Mouse (Mus musculus): Measurements from ENCODE around the gene Cyp2f2.

Cyp2f2 gene

GRCm38 (mm10) chr7:27119676-27120075, at the start of gene Cyp2f2:
Cyp2f2 (plus strand) TSS chr7:27119909.
- no peak for DNase-seq

- DNase-seq = no peak
Measured at GRCm38 (mm10) chr7:27078641-27079040, 41.1 kb upstream of the Cyp2f2 start.

- no peak for DNase-seq
Measured at GRCm38 (mm10) chr7:27081625-27082024, 38.1 kb upstream of the Cyp2f2 start.

GRCm38 (mm10) chr7:27091039-27091438, 28.7 kb upstream of the Cyp2f2 start:
- DNase-seq = no peak

- DNase-seq = no peak
Measured at GRCm38 (mm10) chr7:27092038-27092703, 27.5 kb upstream of the Cyp2f2 start.

- no peak for DNase-seq
Measured at GRCm38 (mm10) chr7:27092882-27093281, 26.8 kb upstream of the Cyp2f2 start.

- no peak for DNase-seq
Measured at GRCm38 (mm10) chr7:27104882-27105281, 14.8 kb upstream of the Cyp2f2 start.

- no peak for DNase-seq
Measured at GRCm38 (mm10) chr7:27110327-27110726, 9.4 kb upstream of the Cyp2f2 start.

GRCm38 (mm10) chr7:27111038-27111437, 8.7 kb upstream of the Cyp2f2 start:
- DNase-seq = no peak

GRCm38 (mm10) chr7:27111987-27112386, 7.7 kb upstream of the Cyp2f2 start:
- no peak for DNase-seq

GRCm38 (mm10) chr7:27118033-27118511, 1.6 kb upstream of the Cyp2f2 start:
- DNase-seq = no peak

GRCm38 (mm10) chr7:27124305-27124832, 4.7 kb downstream of the Cyp2f2 start:
- DNase-seq = no peak

- no peak for DNase-seq
Measured at GRCm38 (mm10) chr7:27124969-27125368, 5.3 kb downstream of the Cyp2f2 start.

- peak; percentile 44 for DNase-seq
Measured at GRCm38 (mm10) chr7:27128162-27128561, 8.5 kb downstream of the Cyp2f2 start.

- no peak for DNase-seq
Measured at GRCm38 (mm10) chr7:27128946-27129345, 9.2 kb downstream of the Cyp2f2 start.

- no peak for DNase-seq
Measured at GRCm38 (mm10) chr7:27129811-27130210, 10.1 kb downstream of the Cyp2f2 start.

GRCm38 (mm10) chr7:27130521-27131370, 11.0 kb downstream of the Cyp2f2 start:
- DNase-seq = no peak

- no peak for DNase-seq
Measured at GRCm38 (mm10) chr7:27131387-27131786, 11.7 kb downstream of the Cyp2f2 start.

- DNase-seq = peak; percentile 73
Measured at GRCm38 (mm10) chr7:27132588-27132987, 12.9 kb downstream of the Cyp2f2 start.

GRCm38 (mm10) chr7:27133156-27133555, 13.4 kb downstream of the Cyp2f2 start:
- DNase-seq = no peak

GRCm38 (mm10) chr7:27133757-27134156, 14.0 kb downstream of the Cyp2f2 start:
- DNase-seq = no peak

GRCm38 (mm10) chr7:27136410-27136996, 16.8 kb downstream of the Cyp2f2 start:
- DNase-seq = no peak

- peak; percentile 30 for DNase-seq
Measured at GRCm38 (mm10) chr7:27153205-27153764, 33.6 kb downstream of the Cyp2f2 start, which contains the start of gene Cyp2t4. Cyp2t4 (plus strand) TSS chr7:27153714.

All from right cerebral cortex, postnatal 14 days (tissue).